Mouse (Mus musculus): ENCODE measurements around the gene Misp. TPM values are rescaled to one million over a fixed set of nuclear protein-coding genes. Genes with fewer than 3 reads are reported as not detected.

Misp gene
- polyA plus RNA-seq, 1 experiment from 2014 or later: 0.39 TPM

DNA sequence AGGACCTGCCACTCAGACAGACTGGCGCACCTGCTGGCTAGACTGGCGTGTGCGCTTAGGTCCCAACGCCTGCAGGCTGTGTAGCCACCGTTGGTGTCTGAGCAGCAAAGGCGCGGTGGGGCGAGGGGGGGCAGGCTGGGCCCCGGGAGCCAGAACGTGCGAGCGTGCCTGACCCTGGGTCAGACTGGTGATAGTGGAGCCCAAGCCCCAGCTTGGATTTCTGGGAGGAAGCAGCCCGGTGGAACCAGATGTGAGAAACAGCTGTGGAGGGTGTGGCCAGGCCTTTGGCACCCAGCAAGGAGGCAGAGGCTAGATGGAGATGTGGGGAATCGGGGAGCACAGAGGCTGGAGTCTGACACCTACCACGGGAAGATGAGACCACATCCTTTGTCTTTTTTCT lies 23.5 kb upstream of the Misp start:
- peaks cover 12% of the 10 kb centered on the region for H3K4me1 ChIP-seq (ENCODE audit: control insufficient read depth, insufficient read depth, low read length)

GRCm38 (mm10) chr10:79798289-79798928 lies 22.4 kb upstream of the Misp start:
- no peak for DNase-seq (ENCODE audit: low spot score)
- peaks cover 19% of the 10 kb centered on the region for H3K4me1 ChIP-seq (ENCODE audit: control insufficient read depth, insufficient read depth, low read length)
- no peaks in the 10 kb centered on the region for H3K27me3 ChIP-seq (ENCODE audit: control insufficient read depth, insufficient read depth, low read length)
- no peak overlapping the region for H3K9ac ChIP-seq (replicated peaks; ENCODE audit: low read length)
- H3K27ac ChIP-seq (replicated peaks; ENCODE audit: low read depth, low read length): no peak overlapping the region
- H3K4me2 ChIP-seq (ENCODE audit: low read depth, low read length): no peak overlapping the region
- ATAC-seq (replicated peaks; ENCODE audit: insufficient number of reproducible peaks, low FRiP score, low TSS enrichment, low read depth): no peak
- no peak overlapping the region for H3K4me3 ChIP-seq (ENCODE audit: low read depth, low read length)
- no peaks in the 10 kb centered on the region for H3K9me3 ChIP-seq (replicated peaks; ENCODE audit: control insufficient read depth, low read length)
- no peaks in the 10 kb centered on the region for H3K36me3 ChIP-seq (replicated peaks; ENCODE audit: control insufficient read depth, insufficient read depth, low read depth, low read length)
- WGBS: 88% methylated on average over 12 of the region's 12 CpGs

More for the DNA sequence above, 23.5 kb upstream of the Misp start:
- WGBS: 45% methylated on average over 15 of the region's 15 CpGs
- H3K9me3 ChIP-seq (replicated peaks; ENCODE audit: control insufficient read depth, low read length): no peaks in the 10 kb centered on the region
- no peak for ATAC-seq (replicated peaks; ENCODE audit: insufficient number of reproducible peaks, low FRiP score, low TSS enrichment, low read depth)
- H3K4me3 ChIP-seq (ENCODE audit: low read depth, low read length): no peak overlapping the region
- H3K27ac ChIP-seq (replicated peaks; ENCODE audit: low read depth, low read length): no peak overlapping the region
- no peaks in the 10 kb centered on the region for H3K36me3 ChIP-seq (replicated peaks; ENCODE audit: control insufficient read depth, insufficient read depth, low read depth, low read length)
- H3K4me2 ChIP-seq (ENCODE audit: low read depth, low read length): peak overlapping the region; percentile 13; the same call in 1 of the 2 replicates
- no peak for DNase-seq (ENCODE audit: low spot score)
- no peaks in the 10 kb centered on the region for H3K27me3 ChIP-seq (ENCODE audit: control insufficient read depth, insufficient read depth, low read length)
- no peak overlapping the region for H3K9ac ChIP-seq (replicated peaks; ENCODE audit: low read length)

GRCm38 (mm10) chr10:79800508-79800907 lies 20.3 kb upstream of the Misp start:
- H3K4me3 ChIP-seq (ENCODE audit: low read depth, low read length): no peak overlapping the region
- H3K27ac ChIP-seq (replicated peaks; ENCODE audit: low read depth, low read length): no peak overlapping the region
- WGBS: 86% methylated on average over 11 of the region's 11 CpGs
- ATAC-seq (replicated peaks; ENCODE audit: insufficient number of reproducible peaks, low FRiP score, low TSS enrichment, low read depth): no peak
- no peak for DNase-seq (ENCODE audit: low spot score)
- H3K36me3 ChIP-seq (replicated peaks; ENCODE audit: control insufficient read depth, insufficient read depth, low read depth, low read length): no peaks in the 10 kb centered on the region
- H3K27me3 ChIP-seq (ENCODE audit: control insufficient read depth, insufficient read depth, low read length): no peaks in the 10 kb centered on the region
- peaks cover 23% of the 10 kb centered on the region for H3K4me1 ChIP-seq (ENCODE audit: control insufficient read depth, insufficient read depth, low read length)
- no peak overlapping the region for H3K9ac ChIP-seq (replicated peaks; ENCODE audit: low read length)
- H3K9me3 ChIP-seq (replicated peaks; ENCODE audit: control insufficient read depth, low read length): no peaks in the 10 kb centered on the region
- H3K4me2 ChIP-seq (ENCODE audit: low read depth, low read length): no peak overlapping the region

DNA sequence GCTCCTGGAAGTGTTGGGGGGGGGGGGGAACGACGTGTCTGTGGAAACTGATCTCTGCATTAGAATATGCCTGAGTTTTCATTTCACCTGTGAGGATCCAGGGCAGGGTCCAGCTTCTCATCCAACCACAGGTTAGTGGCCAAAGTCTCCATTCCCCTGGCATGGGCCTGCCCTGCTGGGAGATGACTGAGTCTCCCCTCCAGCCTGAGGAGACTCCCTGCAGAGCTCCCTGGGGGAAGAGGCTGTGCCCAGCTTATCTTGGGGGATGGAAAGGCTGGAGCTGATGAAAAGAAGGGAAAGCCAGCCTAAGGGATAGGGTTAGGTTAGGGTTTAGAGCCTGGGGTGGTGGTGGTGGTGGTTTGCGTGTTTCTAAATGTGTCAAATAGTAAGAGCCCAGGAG lies 19.0 kb upstream of the Misp start:
- DNase-seq (ENCODE audit: low spot score): no peak
- Histone ChIP-seq H3K9ac (replicated peaks; ENCODE audit: low read length) (no peak overlapping the region), H3K9me3 (replicated peaks; ENCODE audit: control insufficient read depth, low read length) (no peaks in the 10 kb centered on the region), H3K27me3 (ENCODE audit: control insufficient read depth, insufficient read depth, low read length) (no peaks in the 10 kb centered on the region), H3K27ac (replicated peaks; ENCODE audit: low read depth, low read length) (peak overlapping the region; percentile 47; the same call in 1 of the 2 replicates), H3K4me1 (ENCODE audit: control insufficient read depth, insufficient read depth, low read length) (peaks cover 23% of the 10 kb centered on the region), H3K36me3 (replicated peaks; ENCODE audit: control insufficient read depth, insufficient read depth, low read depth, low read length) (no peaks in the 10 kb centered on the region), H3K4me3 (ENCODE audit: low read depth, low read length) (no peak overlapping the region), H3K4me2 (ENCODE audit: low read depth, low read length) (no peak overlapping the region)
- no peak for ATAC-seq (replicated peaks; ENCODE audit: insufficient number of reproducible peaks, low FRiP score, low TSS enrichment, low read depth)
- WGBS: 23% methylated on average over 3 of the region's 3 CpGs

- H3K9me3 ChIP-seq (replicated peaks; ENCODE audit: control insufficient read depth, low read length): no peaks in the 10 kb centered on the region
- no peak overlapping the region for H3K4me3 ChIP-seq (ENCODE audit: low read depth, low read length)
- H3K9ac ChIP-seq (replicated peaks; ENCODE audit: low read length): no peak overlapping the region
- H3K4me1 ChIP-seq (ENCODE audit: control insufficient read depth, insufficient read depth, low read length): peaks cover 19% of the 10 kb centered on the region
- ATAC-seq (replicated peaks; ENCODE audit: insufficient number of reproducible peaks, low FRiP score, low TSS enrichment, low read depth) (no peak), DNase-seq (ENCODE audit: low spot score) (no peak)
- peak overlapping the region; percentile 75 for H3K27ac ChIP-seq (replicated peaks; ENCODE audit: low read depth, low read length)
- H3K4me2 ChIP-seq (ENCODE audit: low read depth, low read length): no peak overlapping the region
- no peaks in the 10 kb centered on the region for H3K36me3 ChIP-seq (replicated peaks; ENCODE audit: control insufficient read depth, insufficient read depth, low read depth, low read length)
- H3K27me3 ChIP-seq (ENCODE audit: control insufficient read depth, insufficient read depth, low read length): no peaks in the 10 kb centered on the region
- WGBS: 37% methylated on average over 11 of the region's 11 CpGs
Measured at GRCm38 (mm10) chr10:79802331-79802971, 18.3 kb upstream of the Misp start.

- H3K27me3 ChIP-seq (ENCODE audit: control insufficient read depth, insufficient read depth, low read length): no peaks in the 10 kb centered on the region
- peak overlapping the region; percentile 75 for H3K27ac ChIP-seq (replicated peaks; ENCODE audit: low read depth, low read length)
- peak overlapping the region; percentile 13 for H3K4me3 ChIP-seq (ENCODE audit: low read depth, low read length)
- H3K9ac ChIP-seq (replicated peaks; ENCODE audit: low read length): peak overlapping the region; percentile 37
- H3K4me2 ChIP-seq (ENCODE audit: low read depth, low read length): peak overlapping the region; percentile 45
- H3K4me1 ChIP-seq (ENCODE audit: control insufficient read depth, insufficient read depth, low read length): peaks cover 19% of the 10 kb centered on the region
- DNase-seq (ENCODE audit: low spot score): peak; percentile 86
- H3K36me3 ChIP-seq (replicated peaks; ENCODE audit: control insufficient read depth, insufficient read depth, low read depth, low read length): no peaks in the 10 kb centered on the region
- H3K9me3 ChIP-seq (replicated peaks; ENCODE audit: control insufficient read depth, low read length): no peaks in the 10 kb centered on the region
- ATAC-seq (replicated peaks; ENCODE audit: insufficient number of reproducible peaks, low FRiP score, low TSS enrichment, low read depth): peak; percentile 90
- WGBS: 6% methylated on average over 29 of the region's 29 CpGs
Measured at GRCm38 (mm10) chr10:79803716-79804323, 17.0 kb upstream of the Misp start.

GRCm38 (mm10) chr10:79805636-79806035 lies 15.2 kb upstream of the Misp start:
- H3K27me3 ChIP-seq (ENCODE audit: control insufficient read depth, insufficient read depth, low read length): no peaks in the 10 kb centered on the region
- peaks cover 3% of the 10 kb centered on the region for H3K36me3 ChIP-seq (replicated peaks; ENCODE audit: control insufficient read depth, insufficient read depth, low read depth, low read length)
- H3K4me2 ChIP-seq (ENCODE audit: low read depth, low read length): no peak overlapping the region
- H3K27ac ChIP-seq (replicated peaks; ENCODE audit: low read depth, low read length): no peak overlapping the region
- WGBS: 62% methylated on average over 11 of the region's 11 CpGs
- no peaks in the 10 kb centered on the region for H3K9me3 ChIP-seq (replicated peaks; ENCODE audit: control insufficient read depth, low read length)
- ATAC-seq (replicated peaks; ENCODE audit: insufficient number of reproducible peaks, low FRiP score, low TSS enrichment, low read depth) (no peak), DNase-seq (ENCODE audit: low spot score) (no peak)
- no peak overlapping the region for H3K4me3 ChIP-seq (ENCODE audit: low read depth, low read length)
- peaks cover 19% of the 10 kb centered on the region for H3K4me1 ChIP-seq (ENCODE audit: control insufficient read depth, insufficient read depth, low read length)
- H3K9ac ChIP-seq (replicated peaks; ENCODE audit: low read length): no peak overlapping the region

DNA sequence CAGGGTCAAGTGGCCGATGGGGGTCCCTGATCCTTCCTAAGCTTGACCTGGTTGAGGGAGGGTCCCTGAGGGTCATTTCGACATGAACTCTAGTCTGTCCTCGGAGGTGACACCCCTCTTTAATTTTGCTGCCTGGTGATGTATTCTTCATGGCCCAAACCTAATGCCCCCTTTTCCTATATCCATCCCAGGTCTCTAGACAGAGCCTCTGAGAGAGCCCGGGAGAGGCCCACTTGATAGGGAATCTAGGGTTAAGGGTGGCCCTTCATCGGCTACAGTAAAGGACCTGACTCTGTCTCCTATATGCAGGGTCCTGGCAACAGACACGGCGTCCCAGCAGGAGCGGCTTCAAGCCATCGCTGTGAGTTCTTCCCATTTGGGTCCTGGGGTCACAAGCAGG lies 14.5 kb upstream of the Misp start:
- Histone ChIP-seq H3K4me1 (ENCODE audit: control insufficient read depth, insufficient read depth, low read length) (peaks cover 19% of the 10 kb centered on the region), H3K27ac (replicated peaks; ENCODE audit: low read depth, low read length) (no peak overlapping the region), H3K9ac (replicated peaks; ENCODE audit: low read length) (no peak overlapping the region), H3K27me3 (ENCODE audit: control insufficient read depth, insufficient read depth, low read length) (no peaks in the 10 kb centered on the region), H3K4me3 (ENCODE audit: low read depth, low read length) (no peak overlapping the region), H3K36me3 (replicated peaks; ENCODE audit: control insufficient read depth, insufficient read depth, low read depth, low read length) (peaks cover 4% of the 10 kb centered on the region), H3K4me2 (ENCODE audit: low read depth, low read length) (no peak overlapping the region), H3K9me3 (replicated peaks; ENCODE audit: control insufficient read depth, low read length) (no peaks in the 10 kb centered on the region)
- no peak for DNase-seq (ENCODE audit: low spot score)
- WGBS: 92% methylated on average over 9 of the region's 9 CpGs
- ATAC-seq (replicated peaks; ENCODE audit: insufficient number of reproducible peaks, low FRiP score, low TSS enrichment, low read depth): no peak

Measured in embryonic facial prominence, embryonic 11.5 days (tissue).